25 mouse cellular contexts compared by ENCODE assay signal in genomic region chr8:71451777-71452176, GRCm38 (mm10). TPM values are rescaled to one million over a fixed set of nuclear protein-coding genes. Genes with fewer than 3 reads are reported as not detected.
DNase-seq lines count a peak whose midpoint lies in the region; ATAC-seq and TF ChIP-seq lines count a peak whose summit lies in the region.
"Had no signal": no experiment of that assay in that cellular context is flagged by ENCODE, and none has a peak within 500 bp of the region (broad histone marks: within the 10 kb centered on the region; RNA-seq: fewer than 3 reads in every experiment).

No protein-coding gene starts in this region.

- no peak overlapping the region for H3K4me3 ChIP-seq in intestine, embryonic 14.5 days (ENCODE audit: low read depth, low read length)
- no peak overlapping the region for H3K4me3 ChIP-seq in intestine, embryonic 16.5 days (ENCODE audit: low read length)
- H3K4me3 ChIP-seq in lung, adult 2 months (replicated peaks; ENCODE audit: extremely low read depth, low read depth, low read length), result no peak overlapping the region
- peak overlapping the region; percentile 5 for H3K4me3 ChIP-seq in ES-Bruce4 (ENCODE audit: low read depth, low read length)
- H3K4me3 ChIP-seq in stomach, postnatal 0 days (ENCODE audit: low read depth, low read length), result no peak overlapping the region
- H3K4me3 ChIP-seq: embryonic facial prominence, embryonic 15.5 days; forebrain, embryonic 12.5 days; heart, embryonic 12.5 days; limb, embryonic 10.5 days; limb, embryonic 15.5 days; liver, embryonic 15.5 days; lung, embryonic 15.5 days; megakaryocyte, embryonic 14.5 days; midbrain, embryonic 13.5 days had no signal

- no peak for ATAC-seq in intestine, embryonic 14.5 days (replicated peaks; ENCODE audit: low FRiP score, low TSS enrichment, low read depth)
- no peak for ATAC-seq in intestine, embryonic 16.5 days
- ATAC-seq in stomach, postnatal 0 days (ENCODE audit: low FRiP score, low TSS enrichment), result no peak; the same call in 1 of the 2 replicates
- ATAC-seq: activated CD4-positive, CD25-positive, alpha-beta regulatory T cell, adult 4 months; hindbrain, embryonic 16.5 days; midbrain, embryonic 13.5 days had no signal

- no peak overlapping the region for H3K4me2 ChIP-seq in intestine, embryonic 14.5 days (ENCODE audit: low read length)
- H3K4me2 ChIP-seq in intestine, embryonic 16.5 days (ENCODE audit: low read depth, low read length), result no peak overlapping the region
- H3K4me2 ChIP-seq in stomach, postnatal 0 days (replicated peaks; ENCODE audit: low read depth), result no peak overlapping the region
- H3K4me2 ChIP-seq: embryonic facial prominence, embryonic 15.5 days; forebrain, embryonic 12.5 days; heart, embryonic 12.5 days; limb, embryonic 15.5 days; liver, embryonic 15.5 days; lung, embryonic 15.5 days; midbrain, embryonic 13.5 days had no signal

- no peaks in the 10 kb centered on the region for H3K27me3 ChIP-seq in intestine, embryonic 14.5 days (replicated peaks; ENCODE audit: control insufficient read depth, insufficient read depth, low read length)
- no peaks in the 10 kb centered on the region for H3K27me3 ChIP-seq in intestine, embryonic 16.5 days (replicated peaks; ENCODE audit: control insufficient read depth, insufficient read depth, low read length)
- no peaks in the 10 kb centered on the region for H3K27me3 ChIP-seq in ES-Bruce4 (ENCODE audit: control insufficient read depth, insufficient read depth, low read length, poor library complexity, severe bottlenecking)
- no peaks in the 10 kb centered on the region for H3K27me3 ChIP-seq in stomach, postnatal 0 days (ENCODE audit: control insufficient read depth, insufficient read depth, low read length)
- H3K27me3 ChIP-seq: embryonic facial prominence, embryonic 15.5 days; limb, embryonic 15.5 days; lung, embryonic 15.5 days; midbrain, embryonic 13.5 days had no signal

- no peak for TF ChIP-seq EP300 in ES-Bruce4 (IDR thresholded peaks at IDR 0.05; ENCODE audit: insufficient read depth, low read depth, low read length)
- no peak for TF ChIP-seq EP300 in stomach, postnatal 0 days (optimal IDR thresholded peaks at IDR 0.05)

- H3K36me3 ChIP-seq in intestine, embryonic 14.5 days (ENCODE audit: control insufficient read depth, insufficient read depth, low read length), result no peaks in the 10 kb centered on the region
- H3K36me3 ChIP-seq in intestine, embryonic 16.5 days (ENCODE audit: control insufficient read depth, insufficient read depth, low read length), result no peaks in the 10 kb centered on the region
- H3K36me3 ChIP-seq in ES-Bruce4 (ENCODE audit: control insufficient read depth, insufficient read depth, low read length, poor library complexity, severe bottlenecking), result no peaks in the 10 kb centered on the region
- H3K36me3 ChIP-seq in stomach, postnatal 0 days (ENCODE audit: control insufficient read depth, insufficient read depth, low read length), result no peaks in the 10 kb centered on the region
- H3K36me3 ChIP-seq: limb, embryonic 15.5 days; liver, embryonic 15.5 days; lung, embryonic 15.5 days had no signal

- H3K4me1 ChIP-seq in intestine, embryonic 14.5 days (replicated peaks; ENCODE audit: control insufficient read depth, insufficient read depth, low read length), result no peaks in the 10 kb centered on the region
- no peaks in the 10 kb centered on the region for H3K4me1 ChIP-seq in intestine, embryonic 16.5 days (ENCODE audit: control insufficient read depth, insufficient read depth, low read length)
- H3K4me1 ChIP-seq in lung, adult 2 months (ENCODE audit: control insufficient read depth, insufficient read depth, low read length), result no peaks in the 10 kb centered on the region
- peaks cover 3% of the 10 kb centered on the region for H3K4me1 ChIP-seq in ES-Bruce4 (ENCODE audit: control insufficient read depth, insufficient read depth, low read length)
- H3K4me1 ChIP-seq in stomach, postnatal 0 days (replicated peaks; ENCODE audit: control insufficient read depth, insufficient read depth), result no peaks in the 10 kb centered on the region
- H3K4me1 ChIP-seq: embryonic facial prominence, embryonic 15.5 days; forebrain, embryonic 12.5 days; heart, embryonic 12.5 days; limb, embryonic 15.5 days; lung, embryonic 15.5 days; midbrain, embryonic 13.5 days had no signal

- 42% methylated on average over 11 of the region's 11 CpGs for WGBS in intestine, embryonic 14.5 days
- WGBS in intestine, embryonic 16.5 days, result 44% methylated on average over 11 of the region's 11 CpGs
- 59% methylated on average over 11 of the region's 11 CpGs for WGBS in lung, adult 2 months
- 44% methylated on average over 11 of the region's 11 CpGs for WGBS in stomach, postnatal 0 days

- H3K9ac ChIP-seq in intestine, embryonic 14.5 days (ENCODE audit: low read length), result no peak overlapping the region
- H3K9ac ChIP-seq in intestine, embryonic 16.5 days (ENCODE audit: low read depth, low read length), result no peak overlapping the region
- H3K9ac ChIP-seq in ES-Bruce4 (ENCODE audit: low read depth, poor library complexity, severe bottlenecking), result no peak overlapping the region
- no peak overlapping the region for H3K9ac ChIP-seq in stomach, postnatal 0 days (ENCODE audit: low read length)
- H3K9ac ChIP-seq: embryonic facial prominence, embryonic 15.5 days; forebrain, embryonic 12.5 days; heart, embryonic 12.5 days; limb, embryonic 15.5 days; liver, embryonic 15.5 days; lung, embryonic 15.5 days; midbrain, embryonic 13.5 days had no signal

- no peaks in the 10 kb centered on the region for H3K9me3 ChIP-seq in intestine, embryonic 14.5 days (ENCODE audit: control insufficient read depth, low read length)
- no peaks in the 10 kb centered on the region for H3K9me3 ChIP-seq in intestine, embryonic 16.5 days (ENCODE audit: control insufficient read depth, low read length)
- H3K9me3 ChIP-seq in ES-Bruce4 (replicated peaks; ENCODE audit: control insufficient read depth, insufficient read depth, low read length, poor library complexity, severe bottlenecking), result peaks cover 27% of the 10 kb centered on the region
- no peaks in the 10 kb centered on the region for H3K9me3 ChIP-seq in stomach, postnatal 0 days (ENCODE audit: control insufficient read depth, low read length)
- H3K9me3 ChIP-seq: embryonic facial prominence, embryonic 15.5 days; forebrain, embryonic 12.5 days; heart, embryonic 12.5 days; limb, embryonic 10.5 days; limb, embryonic 15.5 days; liver, embryonic 15.5 days; lung, embryonic 15.5 days; midbrain, embryonic 13.5 days had no signal

- H3K27ac ChIP-seq in intestine, embryonic 14.5 days (ENCODE audit: low read depth), result no peak overlapping the region
- no peak overlapping the region for H3K27ac ChIP-seq in intestine, embryonic 16.5 days (ENCODE audit: low read length)
- H3K27ac ChIP-seq in ES-Bruce4 (ENCODE audit: insufficient read depth, low read length), result no peak overlapping the region
- H3K27ac ChIP-seq in stomach, postnatal 0 days (replicated peaks), result no peak overlapping the region
- H3K27ac ChIP-seq: embryonic facial prominence, embryonic 15.5 days; forebrain, embryonic 12.5 days; kidney, postnatal 0 days; limb, embryonic 10.5 days; limb, embryonic 15.5 days; liver, embryonic 15.5 days; lung, embryonic 15.5 days; midbrain, embryonic 13.5 days had no signal

- peak; percentile 53 for DNase-seq in intestine, embryonic 14.5 days (ENCODE audit: low spot score)
- DNase-seq in lung, postnatal 4 days, result peak; percentile 3 to 15
- no peak for DNase-seq in lung, adult 2 months
- peak; percentile 11 for DNase-seq in stomach, postnatal 0 days (ENCODE audit: low spot score)
- no peak for DNase-seq in lung, postnatal 36 days
- DNase-seq: adrenal gland, adult 2 months; cerebellum, adult 2 months; cerebellum, postnatal 14 days; gastrocnemius, postnatal 10 days; kidney, adult 11 months; layer of hippocampus, adult 9-11 months had no signal

- no peak for TF ChIP-seq POLR2A in lung, adult 2 months (IDR thresholded peaks at IDR 0.05; ENCODE audit: borderline replicate concordance, extremely low read depth, low read depth, low read length)
- TF ChIP-seq POLR2A in ES-Bruce4 (IDR thresholded peaks at IDR 0.05; ENCODE audit: insufficient read depth, low read length), result no peak

- no peak for TF ChIP-seq CTCF in lung, adult 2 months (IDR thresholded peaks at IDR 0.05; ENCODE audit: insufficient read depth, low read length)
- no peak for TF ChIP-seq CTCF in ES-Bruce4 (IDR thresholded peaks at IDR 0.05; ENCODE audit: low read depth, low read length)
- no peak for TF ChIP-seq CTCF in stomach, postnatal 0 days (IDR thresholded peaks at IDR 0.05; ENCODE audit: low read depth)

RNA-seq across cellular contexts. Expression of gene Abhd8, which starts 11.7 kb away (rescaled TPM):
- 29.4 and 30.8 TPM in 2 replicates for polyA plus RNA-seq in intestine, embryonic 14.5 days (2014; fragmentation: Nextera tagmentation; extraction: Ambion mirVana)
- 24.0 and 25.1 TPM in 2 replicates for polyA plus RNA-seq in intestine, embryonic 16.5 days (2015; fragmentation: Nextera tagmentation; extraction: Ambion mirVana)
- 38.1 and 43.3 TPM in 2 replicates for polyA plus RNA-seq in lung, adult 2 months (2012; rRNA removed)
- 10.1 and 13.7 TPM in 2 replicates for polyA plus RNA-seq in ES-Bruce4 (2011; ENCODE audit: insufficient read depth, insufficient read length, low read depth, missing spikeins)
- polyA plus RNA-seq in stomach, postnatal 0 days (2015; fragmentation: Nextera tagmentation; extraction: Ambion mirVana), result 22.1 and 23.5 TPM in 2 replicates

RNA-seq across cellular contexts. Expression of gene Mrpl34, which starts 13.0 kb away (rescaled TPM):
- 183 and 191 TPM in 2 replicates for polyA plus RNA-seq in intestine, embryonic 14.5 days (2014; fragmentation: Nextera tagmentation; extraction: Ambion mirVana)
- polyA plus RNA-seq in intestine, embryonic 16.5 days (2015; fragmentation: Nextera tagmentation; extraction: Ambion mirVana), result 224 and 234 TPM in 2 replicates
- polyA plus RNA-seq in lung, adult 2 months (2012; rRNA removed), result 59.4 and 72.5 TPM in 2 replicates
- polyA plus RNA-seq in ES-Bruce4 (2011; ENCODE audit: insufficient read depth, insufficient read length, low read depth, missing spikeins), result 68.1 and 77.0 TPM in 2 replicates
- 127 and 137 TPM in 2 replicates for polyA plus RNA-seq in stomach, postnatal 0 days (2015; fragmentation: Nextera tagmentation; extraction: Ambion mirVana)

RNA-seq across cellular contexts. Expression of gene Dda1, which starts 17.2 kb away (rescaled TPM):
- 102 TPM in 2 replicates for polyA plus RNA-seq in intestine, embryonic 14.5 days (2014; fragmentation: Nextera tagmentation; extraction: Ambion mirVana)
- 88.1 and 91.7 TPM in 2 replicates for polyA plus RNA-seq in intestine, embryonic 16.5 days (2015; fragmentation: Nextera tagmentation; extraction: Ambion mirVana)
- polyA plus RNA-seq in lung, adult 2 months (2012; rRNA removed), result 84.4 and 85.9 TPM in 2 replicates
- polyA plus RNA-seq in ES-Bruce4 (2011; ENCODE audit: insufficient read depth, insufficient read length, low read depth, missing spikeins), result 37.5 and 38.2 TPM in 2 replicates
- polyA plus RNA-seq in stomach, postnatal 0 days (2015; fragmentation: Nextera tagmentation; extraction: Ambion mirVana), result 72.5 and 74.5 TPM in 2 replicates

RNA-seq across cellular contexts. Expression of gene Ano8, which starts 34.0 kb away (rescaled TPM):
- 1.2 and 1.7 TPM in 2 replicates for polyA plus RNA-seq in intestine, embryonic 14.5 days (2014; fragmentation: Nextera tagmentation; extraction: Ambion mirVana)
- 0.20 and 0.43 TPM in 2 replicates for polyA plus RNA-seq in intestine, embryonic 16.5 days (2015; fragmentation: Nextera tagmentation; extraction: Ambion mirVana)
- polyA plus RNA-seq in lung, adult 2 months (2012; rRNA removed), result 25.5 and 30.6 TPM in 2 replicates
- 7.0 and 7.1 TPM in 2 replicates for polyA plus RNA-seq in ES-Bruce4 (2011; ENCODE audit: insufficient read depth, insufficient read length, low read depth, missing spikeins)
- 0.68 and 1.1 TPM in 2 replicates for polyA plus RNA-seq in stomach, postnatal 0 days (2015; fragmentation: Nextera tagmentation; extraction: Ambion mirVana)

RNA-seq across cellular contexts. Expression of gene Gtpbp3, which starts 36.1 kb away (rescaled TPM):
- polyA plus RNA-seq in intestine, embryonic 14.5 days (2014; fragmentation: Nextera tagmentation; extraction: Ambion mirVana), result 6.1 and 6.2 TPM in 2 replicates
- 14.0 and 14.9 TPM in 2 replicates for polyA plus RNA-seq in intestine, embryonic 16.5 days (2015; fragmentation: Nextera tagmentation; extraction: Ambion mirVana)
- 26.0 and 30.4 TPM in 2 replicates for polyA plus RNA-seq in lung, adult 2 months (2012; rRNA removed)
- polyA plus RNA-seq in ES-Bruce4 (2011; ENCODE audit: insufficient read depth, insufficient read length, low read depth, missing spikeins), result 14.8 and 16.3 TPM in 2 replicates
- 7.2 and 8.2 TPM in 2 replicates for polyA plus RNA-seq in stomach, postnatal 0 days (2015; fragmentation: Nextera tagmentation; extraction: Ambion mirVana)

Comparison
In these comparisons a context has a peak if more than half of its experiments do, and no peak if none do; other contexts are left out.
1. DNase-seq: peak in intestine, embryonic 14.5 days (single experiment), lung, postnatal 4 days (2 of 2) and stomach, postnatal 0 days (single experiment); none in lung, adult 2 months (single experiment) and lung, postnatal 36 days (single experiment).